Mouse (Mus musculus) CD4-positive, CD25-positive, alpha-beta regulatory T cell (primary cell): Measurements from ENCODE around the gene Pink1. TPM values are rescaled to one million over a fixed set of nuclear protein-coding genes. Genes with fewer than 3 reads are reported as not detected.

ENCODE experiments used
- polyA plus RNA-seq: library from polyadenylated mRNA; unstranded; fragments of 100-300 nt; shearing (Covaris generic); gene quantifications from one replicate; pipeline ENCODE4 v1.2.1, GENCODE M21; 2017

Gene Pink1
- 156 TPM for polyA plus RNA-seq

GRCm38 (mm10) chr4:138326077-138326695 lies at the start of gene Pink1:
TSS of gene Pink1 (minus strand) at chr4:138326307.

GRCm38 (mm10) chr4:138367641-138368497 lies 41.8 kb upstream of the Pink1 start, which contains the start of gene Cda:
TSS of gene Cda (minus strand) at chr4:138367992.

GRCm38 (mm10) chr4:138304340-138305104 lies 21.6 kb downstream of the Pink1 start, which contains the start of gene Ddost:
TSS of gene Ddost (plus strand) at chr4:138304730.

Other genes starting within 250 kb of the Pink1 start
- gene Hp1bp3, start 110.0 kb downstream of the Pink1 start, polyA plus RNA-seq, result 218 TPM
- 0.22 TPM for gene Sh2d5, start 75.9 kb downstream of the Pink1 start, polyA plus RNA-seq
- gene Kif17, start 75.9 kb downstream of the Pink1 start, polyA plus RNA-seq, result 0.14 TPM
- gene Ddost, start 21.6 kb downstream of the Pink1 start, polyA plus RNA-seq, result 175 TPM
- gene Cda, start 41.7 kb upstream of the Pink1 start, polyA plus RNA-seq, result not detected
- gene Fam43b, start 70.2 kb upstream of the Pink1 start, polyA plus RNA-seq, result not detected
- gene Mul1, start 108.4 kb upstream of the Pink1 start, polyA plus RNA-seq, result 12.1 TPM
- 0.85 TPM for gene Camk2n1, start 128.0 kb upstream of the Pink1 start, polyA plus RNA-seq